Mouse (Mus musculus) WW6 (cell line): Measurements from ENCODE around the gene Edaradd.

Source experiments
- DNase-seq: peaks from one replicate; pipeline ENCODE4 v3.0.0-alpha.2; 2013; ENCODE audit warnings: low read depth, low spot score

Gene Edaradd

DNA sequence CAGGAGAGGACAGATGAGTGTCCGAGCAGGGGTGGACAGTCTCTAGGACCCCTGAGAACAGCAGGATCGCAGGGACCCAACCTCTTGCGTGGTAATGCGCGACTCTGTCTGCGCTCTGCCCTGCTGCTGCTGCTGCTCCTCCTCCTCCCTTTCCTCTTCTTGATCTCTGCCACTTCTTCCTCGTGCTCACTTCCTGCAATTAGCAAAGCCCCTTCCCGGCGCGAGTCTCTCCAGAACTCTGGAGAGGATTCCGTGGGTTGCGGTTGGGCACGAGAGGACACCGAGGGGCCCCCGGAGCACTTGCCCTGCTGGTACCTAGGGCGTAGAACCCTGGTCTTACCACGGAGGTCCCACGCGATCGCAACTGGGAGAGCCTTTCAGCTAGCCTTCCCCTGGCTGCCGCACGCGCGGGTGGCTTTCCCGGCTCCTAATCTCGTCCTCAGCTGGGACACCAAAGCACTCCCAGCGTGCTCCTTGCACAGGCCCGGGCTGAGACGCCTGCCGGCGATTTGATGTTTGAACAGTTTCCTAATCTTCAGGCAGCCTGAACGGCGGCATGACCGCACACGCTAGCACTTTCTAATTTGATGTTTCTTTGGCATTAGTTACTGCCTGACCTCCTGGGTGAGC lies at the start of gene Edaradd:
Gene Edaradd, minus strand, starts transcription at position 484 of the 630 bp plus-strand sequence.
- peak; percentile 22 for DNase-seq

DNA sequence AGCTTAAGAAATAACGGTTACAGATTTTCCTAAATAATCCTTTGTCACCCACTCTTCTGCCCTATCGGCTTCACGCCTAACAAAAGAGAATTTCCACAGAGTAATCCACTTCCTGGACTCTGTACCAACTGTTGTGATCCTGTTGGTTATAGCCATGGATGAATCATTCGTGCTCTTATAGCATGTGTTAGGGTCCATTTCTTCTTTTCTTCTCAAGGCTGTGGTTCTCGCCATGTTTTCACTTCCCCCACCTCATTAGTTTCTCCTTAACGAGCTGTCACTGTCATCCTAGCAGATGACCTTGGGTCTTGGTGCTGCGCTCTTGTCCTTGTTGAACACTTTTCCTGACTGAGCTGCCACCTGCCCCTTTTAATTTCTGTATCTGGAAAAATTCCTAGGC lies 49.5 kb upstream of the Edaradd start:
- DNase-seq, result no peak

DNA sequence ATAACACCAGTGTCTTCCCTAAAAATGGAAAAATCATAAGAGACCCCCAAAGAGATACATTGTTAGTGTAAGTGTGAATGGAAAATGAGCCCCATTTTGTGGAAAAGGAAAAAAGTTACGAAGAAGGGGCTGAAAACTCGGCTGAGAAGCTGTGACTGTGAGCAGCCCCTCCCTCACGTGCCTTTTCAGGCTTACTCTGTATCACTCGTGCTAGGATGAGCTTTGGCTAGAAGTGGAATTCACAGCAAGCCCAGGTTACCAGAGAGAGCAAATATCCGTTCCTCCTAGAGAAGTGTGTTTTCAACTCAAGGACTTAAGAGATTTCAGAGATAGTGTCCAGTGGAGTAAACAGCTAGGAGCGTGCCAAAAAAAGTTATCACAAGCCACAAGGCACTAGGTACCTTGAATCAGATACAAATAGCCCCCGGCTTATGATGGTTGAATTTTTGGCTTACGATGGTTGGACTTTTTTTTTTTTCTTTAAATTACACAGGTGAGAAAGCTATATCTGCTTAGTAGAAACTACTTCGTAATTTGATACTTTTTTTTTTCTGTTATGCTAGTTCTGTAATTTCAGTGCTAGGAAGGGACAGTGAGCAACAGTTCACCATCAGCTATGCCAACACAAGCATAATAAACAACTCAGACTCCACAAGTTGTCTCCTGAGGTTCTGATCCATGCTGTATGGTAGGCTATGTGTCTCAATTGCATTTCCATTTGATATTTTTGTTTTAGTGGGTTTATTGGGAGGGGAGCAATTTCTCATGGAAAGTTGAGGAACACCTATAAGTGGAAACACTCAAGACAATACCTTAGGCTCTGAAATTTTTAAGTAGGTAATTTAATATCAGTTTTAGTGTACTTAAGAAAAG lies 48.6 kb upstream of the Edaradd start:
- DNase-seq, result no peak

DNA sequence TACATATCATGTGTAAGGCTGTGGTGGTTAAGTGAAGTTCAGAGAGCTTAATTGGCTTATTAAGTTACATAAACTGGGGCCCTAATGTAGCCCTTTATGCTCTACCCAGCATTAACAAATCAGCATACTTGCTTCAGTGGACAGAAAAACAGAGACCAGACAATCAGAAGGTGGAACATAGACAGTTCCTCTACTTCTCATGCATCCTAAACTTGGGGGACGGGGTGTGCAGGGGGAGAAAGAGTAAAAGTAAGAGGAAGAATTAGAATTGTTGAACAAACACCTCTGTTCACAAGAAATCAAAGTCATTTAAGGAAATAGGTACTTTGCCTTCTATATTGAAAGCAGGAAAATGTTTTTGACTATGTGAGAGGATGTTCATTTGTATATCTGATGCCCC lies 47.7 kb upstream of the Edaradd start:
- no peak for DNase-seq

DNA sequence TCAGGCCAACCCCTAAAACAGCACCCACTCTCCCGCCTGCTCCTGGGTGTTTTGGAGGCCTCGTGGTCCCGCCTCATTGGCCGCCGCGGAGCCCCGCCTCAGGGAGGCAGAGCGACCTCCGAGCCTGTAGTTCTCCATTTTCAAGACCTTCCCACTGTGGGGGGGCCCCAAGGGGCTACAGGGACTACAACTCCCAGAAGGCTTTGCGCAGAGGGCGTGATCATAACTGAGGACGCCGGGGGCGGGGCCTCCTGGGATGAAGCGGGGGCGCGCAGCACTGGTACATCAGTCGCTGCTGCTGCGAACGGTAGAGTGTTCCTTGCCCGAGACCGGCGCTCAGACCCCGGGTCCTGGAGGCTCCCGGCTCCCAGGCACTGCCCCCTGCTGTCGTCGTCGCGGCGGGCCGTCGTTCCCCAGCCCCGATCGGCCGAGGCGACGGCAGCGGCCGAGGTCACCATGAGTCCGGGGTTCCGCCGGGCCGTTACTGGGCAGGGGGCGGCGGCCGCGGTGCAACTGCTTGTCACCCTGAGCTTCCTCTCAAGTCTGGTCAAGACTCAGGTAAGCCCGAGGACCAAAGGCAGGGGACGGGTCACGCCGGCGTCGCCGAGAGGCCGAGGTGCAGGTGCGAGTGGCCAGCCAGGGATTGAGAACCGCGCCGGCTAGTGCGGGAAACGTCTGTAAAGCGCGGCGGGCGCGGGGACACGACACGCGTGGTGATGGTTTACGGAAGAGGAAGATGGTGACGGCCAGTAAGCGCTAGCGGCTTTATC lies 45.6 kb upstream of the Edaradd start, which contains the start of gene Ero1lb:
Gene Ero1lb, plus strand, starts transcription at position 254 of the 770 bp plus-strand sequence.
- DNase-seq, result peak; percentile 89

DNA sequence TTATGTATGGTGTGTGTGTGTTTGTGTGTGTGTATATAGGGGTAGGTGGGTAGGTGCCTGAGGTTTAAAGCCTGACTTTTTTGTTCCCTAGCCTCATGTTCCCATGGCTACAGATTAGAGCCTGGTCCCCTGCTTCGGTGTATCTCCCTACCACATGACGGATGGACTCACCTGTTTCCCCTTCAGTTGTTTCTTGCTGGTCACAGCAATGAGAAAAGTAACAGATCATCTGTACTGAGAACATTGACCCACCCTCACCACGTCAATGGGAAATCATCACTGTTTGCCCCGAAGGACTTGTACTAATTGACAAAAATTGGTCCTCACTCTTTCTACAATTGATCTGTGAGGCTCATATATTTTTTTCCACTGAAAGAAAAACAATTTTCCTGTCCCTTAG lies 42.0 kb upstream of the Edaradd start:
- no peak for DNase-seq

DNA sequence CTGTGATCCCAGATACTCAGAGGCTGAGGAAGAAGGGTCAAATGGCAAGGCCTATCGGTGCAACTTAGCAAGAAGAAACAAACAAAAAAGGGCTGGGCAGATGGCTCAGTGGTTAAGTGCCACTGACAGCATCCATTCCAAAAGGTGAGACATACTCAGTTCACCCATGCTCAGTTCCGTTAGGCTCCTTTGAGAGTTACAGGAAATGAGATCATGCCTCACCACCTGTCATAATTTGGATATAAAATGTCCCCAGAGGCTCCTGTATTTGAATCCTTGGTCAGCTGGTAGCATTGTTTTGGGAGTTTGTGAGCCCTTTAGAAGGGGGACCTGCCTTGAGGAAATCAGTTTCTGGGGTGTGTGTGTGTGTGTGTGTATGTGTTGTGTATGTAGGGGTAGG lies 41.5 kb upstream of the Edaradd start:
- no peak for DNase-seq

DNA sequence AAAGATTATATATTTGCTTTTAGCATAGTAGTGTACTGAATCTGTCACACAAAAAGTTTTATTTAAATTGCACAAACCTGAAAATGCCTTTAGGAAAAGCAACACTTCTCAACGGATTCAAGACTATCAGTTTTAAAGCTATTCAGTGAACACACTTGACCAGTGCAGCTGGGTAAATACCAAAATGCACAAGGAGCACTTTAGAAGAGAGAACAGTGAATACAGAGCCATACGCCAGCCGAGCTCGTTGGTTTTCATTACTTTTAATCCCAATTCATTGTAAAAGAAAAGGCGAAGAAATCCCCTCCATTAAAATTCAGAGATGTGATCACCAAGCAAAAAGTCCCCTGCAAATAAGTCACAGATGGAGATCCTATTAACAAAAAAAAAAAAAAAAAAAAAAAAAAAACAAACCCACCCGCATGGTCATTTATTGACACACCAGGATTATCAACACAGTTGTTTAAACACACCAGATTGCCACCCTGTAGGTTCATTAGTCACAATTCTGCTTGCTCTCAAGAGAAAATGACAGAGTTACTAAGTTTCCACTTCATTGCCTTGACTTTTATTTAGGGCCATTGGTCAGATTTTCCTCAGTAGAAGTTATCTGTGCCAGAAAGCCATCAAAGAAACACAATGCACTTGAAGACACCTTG lies 39.4 kb upstream of the Edaradd start:
- no peak for DNase-seq

DNA sequence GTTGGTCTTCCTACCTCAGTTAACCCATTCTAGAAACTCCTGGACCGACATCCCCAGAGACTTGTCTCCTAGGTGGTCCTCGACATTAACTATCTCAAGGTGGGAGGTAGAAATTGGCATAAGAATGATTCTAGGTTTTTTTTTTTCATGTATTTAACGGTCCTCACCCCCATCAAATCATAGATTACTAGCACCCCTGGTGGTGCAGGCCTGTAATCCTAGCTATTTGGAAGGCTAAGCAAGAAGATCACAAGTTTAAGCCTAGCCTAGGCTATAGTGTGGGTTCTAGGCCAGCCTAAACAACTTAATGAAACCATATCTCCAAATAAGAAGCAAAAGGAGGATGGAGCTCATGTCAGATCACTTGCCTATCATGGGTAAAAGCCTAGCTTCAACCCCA lies 38.8 kb upstream of the Edaradd start:
- DNase-seq, result no peak

DNA sequence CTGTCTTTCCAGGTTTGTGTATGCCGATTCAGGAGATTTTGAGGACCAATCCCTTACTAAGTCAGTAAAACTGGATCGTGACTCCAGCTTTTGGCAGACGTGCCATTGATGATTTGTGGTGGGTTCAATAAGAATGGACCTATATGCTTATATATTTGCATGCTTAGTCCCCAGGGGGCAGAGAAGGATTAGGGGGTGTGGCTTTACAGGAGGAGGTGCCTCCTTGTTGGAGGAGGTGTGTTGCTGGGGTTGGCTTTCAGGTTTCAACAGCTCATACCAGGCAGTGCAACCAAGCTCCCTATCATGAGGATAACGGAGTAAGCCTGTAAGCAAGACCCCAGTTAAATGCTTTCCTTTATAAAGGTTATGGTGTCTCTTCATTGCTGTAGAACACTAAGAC lies 34.0 kb upstream of the Edaradd start:
- DNase-seq, result no peak

DNA sequence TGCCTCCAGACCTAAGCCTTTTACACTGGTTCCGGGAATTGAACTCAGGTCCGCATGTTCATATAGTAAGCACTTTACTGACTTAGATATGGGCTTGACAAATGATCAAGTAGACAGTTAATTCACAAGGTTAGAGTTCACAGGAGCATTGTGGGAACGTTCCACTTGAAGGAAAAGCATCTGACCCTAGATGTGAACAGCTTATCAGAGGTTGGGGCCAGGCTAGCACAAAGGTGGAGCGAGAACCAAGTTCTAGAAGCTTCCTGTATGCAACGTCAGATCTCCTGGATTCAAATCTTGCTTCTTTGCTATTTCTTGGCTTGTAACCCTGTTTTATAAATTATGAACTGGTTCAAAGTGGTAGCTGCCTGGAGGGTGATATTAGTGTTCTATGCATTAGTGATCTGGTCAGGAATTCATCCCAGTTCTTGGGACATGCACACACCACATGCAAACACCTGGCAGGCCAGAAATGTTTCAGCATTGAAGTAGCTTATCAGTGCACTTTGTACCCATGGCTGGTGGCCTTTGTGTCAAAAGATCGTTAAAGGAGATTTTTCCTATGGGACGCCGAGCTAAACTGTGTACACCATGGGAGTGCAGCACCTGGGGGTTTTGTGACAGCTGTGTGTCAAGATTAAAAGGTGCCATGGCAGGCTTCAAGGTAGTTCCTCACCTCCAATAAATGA lies 23.8 kb upstream of the Edaradd start:
- DNase-seq, result no peak

DNA sequence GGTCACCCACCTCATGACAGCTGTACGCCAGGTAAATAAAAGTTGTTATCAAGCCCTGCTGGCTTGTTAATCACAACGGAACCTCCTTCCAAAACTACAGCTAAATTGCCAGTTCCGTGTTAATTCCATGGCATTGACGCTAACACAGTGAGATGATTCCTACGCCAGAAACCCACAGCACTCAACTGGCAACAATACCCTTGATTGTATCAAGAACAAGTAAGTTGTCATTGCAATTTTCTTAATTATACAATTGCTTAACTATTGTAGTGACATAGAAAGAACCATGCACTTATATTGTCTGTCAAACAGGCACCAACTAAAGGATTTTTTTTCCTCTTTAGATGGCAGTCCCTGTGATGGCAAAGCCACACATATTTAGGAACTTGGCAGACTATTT lies 23.0 kb upstream of the Edaradd start:
- DNase-seq, result no peak

DNA sequence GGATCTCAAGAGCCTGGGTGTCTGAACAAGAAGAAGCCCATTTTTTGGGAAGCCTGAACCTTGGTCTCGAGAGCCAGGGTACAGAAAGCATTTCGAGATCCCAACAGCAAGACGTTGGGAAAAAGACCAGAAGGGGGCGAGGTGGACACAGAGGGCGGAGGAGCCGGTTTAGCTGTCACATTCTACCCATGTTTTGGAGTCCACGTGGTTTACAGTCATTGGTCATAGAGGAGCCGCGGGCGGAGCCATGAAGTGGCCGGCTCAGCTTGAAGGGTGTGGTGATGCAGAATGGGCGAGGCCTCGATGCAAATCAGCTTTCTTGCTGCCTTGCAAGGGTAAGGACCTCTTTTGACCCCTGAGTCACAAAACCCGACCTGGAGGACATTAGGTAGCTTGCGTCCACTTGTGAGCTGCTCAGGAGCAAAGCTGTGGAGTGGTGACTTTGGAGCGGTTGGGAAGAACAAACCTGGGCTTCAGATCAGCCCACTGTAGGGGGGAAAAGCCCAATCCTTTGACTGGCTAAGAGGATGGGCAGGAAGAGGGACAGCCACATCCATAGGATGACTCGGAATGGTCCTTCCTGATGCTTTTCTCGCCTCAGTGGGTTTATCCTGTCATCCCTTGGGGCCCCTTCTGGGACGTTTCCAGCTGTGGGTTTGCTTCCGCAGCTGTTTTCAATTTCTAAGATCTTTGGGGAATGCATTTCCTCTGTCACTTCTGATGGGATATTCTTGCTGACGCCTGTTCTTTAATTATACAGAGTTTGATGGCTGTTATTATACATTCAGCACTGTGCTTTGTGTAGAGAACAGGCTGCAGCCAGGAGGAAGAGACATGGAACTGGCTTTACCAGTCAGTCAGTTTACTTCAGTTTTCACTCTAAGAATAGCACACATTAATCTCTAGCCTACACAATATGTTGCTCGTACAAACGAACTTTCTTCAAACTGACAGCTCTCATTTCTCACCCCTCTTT lies 22.1 kb upstream of the Edaradd start:
- no peak for DNase-seq

DNA sequence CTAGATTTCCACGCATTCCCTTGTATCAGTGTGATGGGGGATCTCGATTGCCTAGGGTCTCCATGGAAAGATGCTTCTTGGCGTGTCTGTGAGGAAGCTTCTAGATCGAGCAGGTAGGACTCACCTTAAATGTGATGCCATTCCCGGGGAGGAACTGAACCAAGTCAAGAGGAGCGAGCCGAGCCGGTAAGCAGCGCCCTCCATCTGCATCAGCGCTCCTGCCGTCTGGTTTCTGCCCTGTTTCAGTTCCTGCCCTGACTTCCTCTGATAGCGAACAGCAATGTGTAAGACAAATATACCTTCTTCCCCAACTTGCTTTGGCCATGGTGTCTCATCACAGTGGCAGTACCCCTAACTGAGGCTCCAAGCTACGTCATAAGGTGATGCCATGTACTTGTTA lies 19.9 kb upstream of the Edaradd start:
- DNase-seq, result no peak

DNA sequence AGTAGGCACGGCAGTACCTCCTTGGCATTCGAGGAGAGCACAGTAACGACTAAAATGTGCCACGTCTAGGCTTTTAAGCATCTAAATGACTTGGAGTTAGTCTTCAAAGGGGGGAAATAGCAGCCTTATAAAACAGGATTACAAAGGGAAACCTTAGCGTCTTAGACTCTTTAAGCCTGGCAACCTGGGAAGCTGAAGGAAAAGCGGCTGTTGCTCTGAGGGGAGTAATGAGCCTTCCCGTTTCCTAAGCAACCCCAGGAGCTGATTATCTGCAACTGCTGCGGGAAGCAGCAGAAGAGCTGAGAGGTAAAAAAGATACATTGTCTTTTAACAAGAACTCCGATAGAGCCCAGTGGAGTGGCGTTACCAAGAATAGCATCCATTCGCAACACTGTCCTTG lies 19.5 kb upstream of the Edaradd start:
- DNase-seq, result no peak

DNA sequence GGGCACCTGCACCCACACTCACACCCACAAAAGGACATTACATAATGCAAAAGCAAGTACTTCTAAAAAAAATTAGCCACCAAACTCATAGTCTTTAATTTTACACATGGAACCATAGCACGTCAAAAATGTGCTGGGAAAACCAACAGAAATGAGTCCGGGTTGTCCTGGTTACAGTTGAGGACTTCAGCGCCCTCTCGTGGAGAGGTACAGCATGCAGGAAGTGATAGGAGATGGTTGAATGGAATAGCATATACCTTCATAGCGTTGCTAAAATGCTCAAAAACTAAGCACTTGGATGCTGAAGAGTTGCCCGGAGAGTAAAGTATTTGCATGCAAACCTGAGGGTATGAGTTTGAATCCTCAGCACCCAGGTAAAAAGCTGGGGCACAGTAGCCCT lies 17.7 kb upstream of the Edaradd start:
- DNase-seq, result no peak

DNA sequence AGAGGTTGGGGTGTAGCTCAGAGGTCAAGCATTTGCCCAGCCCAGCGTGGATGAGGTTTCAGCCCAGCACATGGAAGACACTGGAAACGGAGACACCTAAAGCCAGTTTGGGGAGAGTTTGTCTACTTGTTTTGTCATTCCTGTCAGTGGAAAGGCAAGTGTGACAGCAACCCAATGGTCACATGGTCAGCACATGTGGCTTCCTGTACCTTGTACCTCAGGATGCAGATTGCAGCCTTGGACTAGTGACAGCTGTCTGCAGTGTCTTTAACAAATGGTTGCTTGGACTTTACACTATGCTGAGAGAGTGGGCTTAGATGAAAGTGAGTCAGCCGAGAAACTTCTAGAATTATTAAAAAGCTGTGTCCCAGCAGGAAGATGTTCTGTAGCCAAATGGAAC lies 14.4 kb upstream of the Edaradd start:
- DNase-seq, result no peak

DNA sequence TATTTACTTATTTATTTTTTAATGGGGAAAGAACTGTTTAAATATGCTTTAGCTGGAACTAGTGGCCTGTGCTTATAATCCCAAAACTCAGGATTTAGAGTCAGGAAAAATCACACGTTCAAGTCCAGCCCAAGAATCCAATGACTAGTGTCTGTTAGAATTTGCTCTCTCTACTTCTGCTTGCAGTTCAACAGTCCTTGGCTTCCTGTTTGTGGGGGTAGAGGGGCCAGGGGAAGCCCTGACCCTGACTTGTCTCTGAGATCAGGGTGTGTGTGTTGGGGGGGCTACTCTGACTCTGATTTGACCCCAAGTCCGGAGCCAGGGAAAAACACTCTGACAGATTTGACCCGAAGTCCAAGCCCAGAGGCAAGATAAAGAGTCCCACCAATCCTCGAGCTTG lies 5.4 kb upstream of the Edaradd start:
- DNase-seq, result no peak

DNA sequence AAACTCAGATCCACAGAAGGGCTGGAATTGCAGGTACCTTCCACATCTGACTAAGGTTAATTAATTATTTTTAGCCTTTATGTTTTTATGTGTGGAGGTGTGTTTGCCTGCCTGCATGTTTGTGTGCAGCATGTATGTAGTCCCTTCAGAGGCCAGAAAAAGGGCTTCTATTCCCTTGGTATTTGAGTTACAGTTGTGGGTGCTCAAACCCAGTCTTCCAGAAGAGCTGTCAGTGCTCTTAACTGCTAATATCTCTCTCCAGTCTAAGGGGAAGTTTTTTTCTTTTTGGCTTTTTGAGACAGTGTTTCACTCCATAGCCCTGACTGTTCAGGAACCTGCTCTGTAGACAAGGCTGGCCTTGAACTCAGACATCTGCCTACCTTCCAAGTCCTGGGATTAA lies 2.1 kb upstream of the Edaradd start:
- DNase-seq, result no peak

DNA sequence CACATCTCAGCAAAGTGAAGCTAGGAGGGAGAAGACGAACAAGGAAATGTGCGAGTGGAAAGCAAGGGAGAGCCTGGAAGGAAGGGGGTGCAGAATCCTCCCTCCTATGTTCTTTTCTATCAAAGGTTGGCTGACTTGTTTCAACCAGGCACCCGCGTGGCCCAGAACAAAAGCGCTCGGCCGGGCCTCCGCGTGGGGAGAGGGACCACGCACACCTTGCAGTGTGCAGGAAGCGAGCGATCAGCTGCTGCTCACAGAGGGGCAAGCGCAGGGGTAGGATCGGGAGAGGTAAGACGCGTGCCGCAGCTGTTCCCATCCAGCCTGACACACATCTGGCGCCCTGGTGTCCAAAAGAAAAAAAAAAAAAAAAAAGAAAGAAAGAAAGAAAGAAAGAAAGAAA lies 867 bp downstream of the Edaradd start:
- DNase-seq, result no peak
